In the genomic region with DNA sequence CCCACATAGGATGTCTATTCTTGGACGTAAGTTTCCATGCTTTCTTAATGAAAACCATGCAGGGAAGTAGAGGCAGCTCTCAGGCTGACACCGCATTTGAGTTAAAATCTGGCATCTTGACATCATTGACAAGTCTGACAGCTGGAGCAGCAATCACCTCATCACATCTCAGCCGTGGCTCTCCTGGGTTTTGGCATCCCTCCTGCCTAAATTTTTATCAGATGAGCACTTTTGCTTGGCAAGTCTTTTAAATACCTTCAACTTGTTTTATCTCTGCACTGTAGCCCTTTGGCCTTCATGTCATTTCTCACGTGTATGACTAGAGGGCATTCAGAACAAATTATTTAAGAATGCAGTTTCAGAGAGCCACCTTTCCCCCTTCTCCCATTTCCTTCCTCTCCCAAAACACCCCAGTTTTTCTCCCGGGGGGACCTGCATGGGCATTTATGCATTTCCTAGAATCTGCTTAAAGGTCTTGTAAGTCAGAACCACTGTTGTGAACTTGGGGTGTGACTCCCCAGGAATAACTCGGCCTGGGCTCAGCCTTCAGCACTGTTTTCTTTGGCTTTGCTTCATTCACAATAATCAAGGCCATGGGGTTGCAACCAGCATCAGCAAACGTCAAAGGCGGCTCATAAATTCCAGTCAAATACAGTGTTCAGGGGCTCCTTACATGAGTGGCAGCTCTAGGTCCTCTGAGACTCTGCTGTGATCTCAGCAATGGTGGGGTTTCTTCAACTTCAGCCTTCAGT, we compare ENCODE assay signal across 17 mouse cellular contexts.
DNase-seq lines count a peak whose midpoint lies in the region; ATAC-seq lines count a peak whose summit lies in the region.
"Had no signal": no experiment of that assay in that cellular context is flagged by ENCODE, and none has a peak within 500 bp of the region (broad histone marks: within the 10 kb centered on the region; RNA-seq: fewer than 3 reads in every experiment).

No protein-coding gene starts in this region.

- H3K27me3 ChIP-seq in embryonic facial prominence, embryonic 11.5 days (ENCODE audit: control insufficient read depth, insufficient read depth, low read length) = no peaks in the 10 kb centered on the region
- no peaks in the 10 kb centered on the region for H3K27me3 ChIP-seq in embryonic facial prominence, embryonic 10.5 days (replicated peaks; ENCODE audit: low read depth, poor library complexity, severe bottlenecking)
- H3K27me3 ChIP-seq in embryonic facial prominence, embryonic 14.5 days (replicated peaks; ENCODE audit: control insufficient read depth, insufficient read depth, low read length) = no peaks in the 10 kb centered on the region
- H3K27me3 ChIP-seq: embryonic facial prominence, embryonic 13.5 days; forebrain, embryonic 15.5 days; limb, embryonic 12.5 days; lung, embryonic 15.5 days; neural tube, embryonic 13.5 days had no signal

- no peak for ATAC-seq in embryonic facial prominence, embryonic 11.5 days (replicated peaks; ENCODE audit: insufficient number of reproducible peaks, low FRiP score, low TSS enrichment, low read depth)
- ATAC-seq in embryonic facial prominence, embryonic 14.5 days (ENCODE audit: low read depth) = no peak
- ATAC-seq: forebrain, embryonic 15.5 days had no signal

- H3K4me3 ChIP-seq in embryonic facial prominence, embryonic 11.5 days (ENCODE audit: low read depth, low read length) = no peak overlapping the region
- H3K4me3 ChIP-seq in embryonic facial prominence, embryonic 10.5 days = no peak overlapping the region
- no peak overlapping the region for H3K4me3 ChIP-seq in embryonic facial prominence, embryonic 14.5 days (ENCODE audit: low read depth, low read length)
- H3K4me3 ChIP-seq: embryonic facial prominence, embryonic 13.5 days; forebrain, embryonic 15.5 days; limb, embryonic 12.5 days; lung, embryonic 15.5 days; neural tube, embryonic 13.5 days had no signal

- H3K27ac ChIP-seq in embryonic facial prominence, embryonic 11.5 days (replicated peaks; ENCODE audit: low read depth, low read length) = no peak overlapping the region
- H3K27ac ChIP-seq in embryonic facial prominence, embryonic 10.5 days (replicated peaks) = no peak overlapping the region; the same call in 1 of the 2 replicates
- H3K27ac ChIP-seq in embryonic facial prominence, embryonic 14.5 days (replicated peaks; ENCODE audit: low read depth, low read length) = no peak overlapping the region
- H3K27ac ChIP-seq: embryonic facial prominence, embryonic 13.5 days; forebrain, embryonic 15.5 days; limb, embryonic 12.5 days; lung, embryonic 15.5 days; neural tube, embryonic 13.5 days had no signal

- H3K9ac ChIP-seq in embryonic facial prominence, embryonic 11.5 days (replicated peaks; ENCODE audit: low read length) = no peak overlapping the region
- H3K9ac ChIP-seq in embryonic facial prominence, embryonic 14.5 days (ENCODE audit: low read depth, low read length) = no peak overlapping the region
- H3K9ac ChIP-seq: embryonic facial prominence, embryonic 13.5 days; forebrain, embryonic 15.5 days; limb, embryonic 12.5 days; lung, embryonic 15.5 days; neural tube, embryonic 13.5 days had no signal

- no peaks in the 10 kb centered on the region for H3K4me1 ChIP-seq in embryonic facial prominence, embryonic 11.5 days (ENCODE audit: control insufficient read depth, insufficient read depth, low read length)
- H3K4me1 ChIP-seq in embryonic facial prominence, embryonic 10.5 days = peaks cover 5% of the 10 kb centered on the region; the same call in 1 of the 2 replicates
- H3K4me1 ChIP-seq in embryonic facial prominence, embryonic 14.5 days (ENCODE audit: control insufficient read depth, insufficient read depth, low read length) = no peaks in the 10 kb centered on the region
- H3K4me1 ChIP-seq: forebrain, embryonic 15.5 days; lung, embryonic 15.5 days; neural tube, embryonic 13.5 days had no signal

- no peaks in the 10 kb centered on the region for H3K9me3 ChIP-seq in embryonic facial prominence, embryonic 11.5 days (replicated peaks; ENCODE audit: control insufficient read depth, low read length)
- H3K9me3 ChIP-seq in embryonic facial prominence, embryonic 10.5 days = no peaks in the 10 kb centered on the region
- no peaks in the 10 kb centered on the region for H3K9me3 ChIP-seq in embryonic facial prominence, embryonic 14.5 days (ENCODE audit: control insufficient read depth, low read length)
- H3K9me3 ChIP-seq: embryonic facial prominence, embryonic 13.5 days; forebrain, embryonic 15.5 days; limb, embryonic 12.5 days; lung, embryonic 15.5 days; neural tube, embryonic 13.5 days had no signal

- 43% methylated on average over 8 of the region's 8 CpGs for WGBS in embryonic facial prominence, embryonic 11.5 days
- WGBS in embryonic facial prominence, embryonic 10.5 days = 64% methylated on average over 8 of the region's 8 CpGs
- 33% methylated on average over 8 of the region's 8 CpGs for WGBS in embryonic facial prominence, embryonic 14.5 days

- H3K36me3 ChIP-seq in embryonic facial prominence, embryonic 11.5 days (replicated peaks; ENCODE audit: control insufficient read depth, insufficient read depth, low read depth, low read length) = no peaks in the 10 kb centered on the region
- H3K36me3 ChIP-seq in embryonic facial prominence, embryonic 10.5 days (replicated peaks) = no peaks in the 10 kb centered on the region
- no peaks in the 10 kb centered on the region for H3K36me3 ChIP-seq in embryonic facial prominence, embryonic 14.5 days (ENCODE audit: control insufficient read depth, insufficient read depth, low read length)
- H3K36me3 ChIP-seq: embryonic facial prominence, embryonic 13.5 days; forebrain, embryonic 15.5 days; limb, embryonic 12.5 days; lung, embryonic 15.5 days; neural tube, embryonic 13.5 days had no signal

- intact Hi-C loops in heart, postnatal 14 days (cut with DNase I) = no loop called here

- H3K4me2 ChIP-seq in embryonic facial prominence, embryonic 11.5 days (ENCODE audit: low read depth, low read length) = no peak overlapping the region
- H3K4me2 ChIP-seq in embryonic facial prominence, embryonic 14.5 days (ENCODE audit: low read depth, low read length) = no peak overlapping the region
- H3K4me2 ChIP-seq: embryonic facial prominence, embryonic 13.5 days; forebrain, embryonic 15.5 days; heart, embryonic 11.5 days; limb, embryonic 12.5 days; lung, embryonic 15.5 days; neural tube, embryonic 13.5 days had no signal

- peak; percentile 19 for DNase-seq in embryonic facial prominence, embryonic 11.5 days (ENCODE audit: low spot score)
- no peak for DNase-seq in embryonic facial prominence, embryonic 10.5 days (ENCODE audit: low spot score)
- peak; percentile 87 for DNase-seq in adrenal gland, adult 2 months
- peak; percentile 71 for DNase-seq in embryonic facial prominence, embryonic 14.5 days (ENCODE audit: low spot score)
- peak; percentile 12 to 15 for DNase-seq in kidney, postnatal 4 days
- DNase-seq in right cerebral cortex, postnatal 25 days = no peak
- no peak for DNase-seq in heart, postnatal 14 days
- no peak for DNase-seq in gastrocnemius, postnatal 10 days
- DNase-seq: cerebellum, adult 8-10 months; gastrocnemius, postnatal 25 days; heart, postnatal 4 days had no signal

Comparison
In these comparisons a context has a peak if more than half of its experiments do, and no peak if none do; other contexts are left out.
1. DNase-seq: peak in embryonic facial prominence, embryonic 11.5 days (single experiment), adrenal gland, adult 2 months (single experiment), embryonic facial prominence, embryonic 14.5 days (single experiment) and kidney, postnatal 4 days (2 of 2); none in embryonic facial prominence, embryonic 10.5 days (single experiment), right cerebral cortex, postnatal 25 days (single experiment), heart, postnatal 14 days (0 of 2) and gastrocnemius, postnatal 10 days (single experiment).